Mouse (Mus musculus) lung, adult 2 months (tissue): ENCODE results near the gene Sulf2.

Experiments
- CTCF ChIP-seq: fragments of 200-500 bp; IDR thresholded peaks from 2 replicates; pipeline ENCODE4 v1.5.1; 2011; ENCODE audit warnings: mild to moderate bottlenecking, low read length, control low read depth; ENCODE audit not compliant: insufficient read depth
- POLR2A ChIP-seq: fragments of 200-500 bp; IDR thresholded peaks from 2 replicates; pipeline ENCODE4 v1.6.1; 2011; ENCODE audit warnings: low read depth, mild to moderate bottlenecking, control low read depth, low read length, borderline replicate concordance; ENCODE audit errors: extremely low read depth

GRCm38 (mm10) chr2:166115571-166116277 lies 39.7 kb downstream of the Sulf2 start:
- TF ChIP-seq CTCF (no peak), POLR2A (no peak)
